Mouse (Mus musculus): ENCODE measurements around the gene Zdhhc4.

- TF ChIP-seq CTCF (IDR thresholded peaks at IDR 0.05; ENCODE audit: low read depth) (no peak), EP300 (IDR thresholded peaks at IDR 0.05; ENCODE audit: low read depth) (no peak)
These were observed 30.7 kb downstream of the Zdhhc4 start for GRCm38 (mm10) chr5:143298391-143298790.
